Mouse (Mus musculus) CD8-positive naive resting alpha-beta T cell, adult 2 months (primary cell): ENCODE measurements around the gene Gamt.

Source experiments
- DNase-seq, 2 experiments: peaks; one replicate each; pipeline ENCODE4 v3.0.0; 2022; ENCODE audit warnings: low read depth in 2 of 2, low spot score in 2 of 2

Gamt gene

DNA sequence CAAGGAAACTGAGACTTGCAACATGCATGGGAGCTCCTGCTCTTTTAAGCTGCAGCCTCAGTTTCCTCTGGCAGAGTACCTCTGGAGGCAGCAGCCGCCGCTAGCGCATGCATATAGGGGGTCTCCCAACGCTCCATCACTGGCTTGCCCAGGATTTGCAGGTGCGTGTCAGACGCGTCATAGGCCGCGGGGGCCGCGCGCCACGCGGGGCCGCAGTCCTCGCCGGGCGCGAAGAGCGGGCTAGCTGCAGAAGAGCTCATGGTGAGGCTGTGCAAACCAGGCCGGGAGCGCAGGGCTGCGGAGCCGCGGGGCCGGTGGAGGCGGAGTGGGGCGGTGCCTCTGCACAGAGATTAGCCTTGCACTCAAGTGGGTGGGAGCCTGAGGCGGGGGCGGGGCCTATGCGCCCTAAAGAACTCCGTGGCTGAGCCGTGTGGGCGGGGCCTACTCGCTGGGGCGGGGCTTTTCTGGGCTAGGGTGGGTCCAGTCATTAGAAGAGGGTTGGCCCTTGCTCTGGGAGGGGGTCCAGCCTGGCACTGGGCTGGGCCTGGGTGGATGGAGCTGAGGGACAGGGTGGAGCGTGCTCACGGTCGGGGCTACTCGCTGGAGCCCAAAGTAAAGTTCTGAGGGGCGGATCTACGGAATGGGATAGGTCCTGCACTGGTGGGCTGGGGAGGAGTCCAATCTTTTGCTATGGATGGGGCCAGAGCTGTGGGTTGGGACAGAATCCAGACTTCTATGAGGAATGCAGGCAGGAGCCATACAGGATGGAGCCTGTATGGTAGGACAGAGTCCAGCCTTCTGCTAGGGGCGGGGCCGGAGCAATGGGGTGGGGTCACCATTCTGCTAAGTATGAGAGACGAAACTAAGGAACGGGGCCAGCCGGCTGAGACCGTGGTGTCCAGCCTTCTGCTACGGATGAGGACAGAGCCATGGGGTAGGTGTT, at the start of gene Gamt, which contains the start of gene Dazap1:
TSS of gene Gamt (minus strand) at position 371 of the 943 bp plus-strand sequence.
TSS of gene Dazap1 (plus strand) at position 845 of the 943 bp plus-strand sequence.
- DNase-seq = peak; percentile 61 to 77

- DNase-seq = peak in 1 of 2 experiments; percentile 40
Measured at GRCm38 (mm10) chr10:80304862-80305261, 44.0 kb upstream of the Gamt start.

DNA sequence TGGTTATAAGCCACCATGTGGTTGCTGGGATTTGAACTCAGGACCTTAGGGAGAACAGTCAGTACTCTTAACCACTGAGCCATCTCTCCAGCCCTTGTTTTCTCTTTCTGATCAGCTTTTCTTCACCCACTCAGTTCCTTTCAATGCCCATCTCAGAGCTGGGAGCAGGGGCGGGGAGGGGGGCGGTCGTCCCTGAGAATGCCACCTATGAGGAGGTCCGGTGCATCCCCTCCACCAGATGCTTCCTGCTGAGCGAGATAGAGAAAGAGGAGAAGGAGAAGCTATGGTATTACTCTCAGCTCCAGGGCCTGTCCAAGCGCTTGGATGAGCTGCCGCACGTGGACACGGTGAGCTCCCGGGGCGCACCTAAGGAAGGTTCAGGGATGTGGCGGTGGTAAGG, 43.6 kb upstream of the Gamt start:
- DNase-seq = no peak

DNA sequence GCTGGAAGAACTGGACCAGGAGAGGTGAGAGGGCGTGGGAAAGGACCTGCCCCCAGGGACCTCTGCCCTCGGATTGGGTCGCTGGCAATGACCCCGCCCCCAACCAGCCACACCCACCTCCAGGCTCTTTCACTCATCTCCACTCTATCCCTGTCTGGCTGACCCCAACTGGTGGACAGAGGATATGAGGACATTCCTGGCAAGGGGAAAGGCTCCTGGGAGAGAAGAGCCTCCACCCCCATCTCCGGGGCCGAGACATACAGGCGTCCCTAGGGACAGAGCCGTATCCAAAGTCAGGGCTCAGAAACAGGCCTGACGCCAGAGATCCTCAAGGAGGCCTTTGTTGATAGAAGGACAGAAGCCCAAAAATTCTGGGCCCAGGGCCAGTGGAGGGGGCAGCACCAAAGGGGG, 41.7 kb upstream of the Gamt start:
- no peak for DNase-seq

DNA sequence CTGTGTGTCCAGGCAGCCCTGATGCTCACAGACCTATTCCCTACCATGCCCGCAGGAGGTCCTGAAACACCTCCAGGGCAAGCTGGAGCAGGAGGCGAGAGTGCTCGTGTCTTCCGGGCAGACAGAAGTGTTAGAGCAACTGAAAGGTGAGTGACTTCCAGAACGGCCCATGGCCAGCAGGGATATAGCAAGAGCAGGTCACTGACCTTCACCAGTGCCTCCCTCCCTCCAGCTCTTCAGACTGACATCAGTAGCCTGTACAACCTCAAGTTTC, 41.2 kb upstream of the Gamt start:
- no peak for DNase-seq

GRCm38 (mm10) chr10:80301256-80302081, 40.7 kb upstream of the Gamt start:
- DNase-seq = no peak

- DNase-seq = no peak
Measured at GRCm38 (mm10) chr10:80300672-80301181, 39.9 kb upstream of the Gamt start.

GRCm38 (mm10) chr10:80299824-80300223, 39.0 kb upstream of the Gamt start:
- DNase-seq = no peak

GRCm38 (mm10) chr10:80299301-80299700, 38.5 kb upstream of the Gamt start:
- DNase-seq = no peak

GRCm38 (mm10) chr10:80298571-80299281, 37.9 kb upstream of the Gamt start:
- DNase-seq = no peak

DNA sequence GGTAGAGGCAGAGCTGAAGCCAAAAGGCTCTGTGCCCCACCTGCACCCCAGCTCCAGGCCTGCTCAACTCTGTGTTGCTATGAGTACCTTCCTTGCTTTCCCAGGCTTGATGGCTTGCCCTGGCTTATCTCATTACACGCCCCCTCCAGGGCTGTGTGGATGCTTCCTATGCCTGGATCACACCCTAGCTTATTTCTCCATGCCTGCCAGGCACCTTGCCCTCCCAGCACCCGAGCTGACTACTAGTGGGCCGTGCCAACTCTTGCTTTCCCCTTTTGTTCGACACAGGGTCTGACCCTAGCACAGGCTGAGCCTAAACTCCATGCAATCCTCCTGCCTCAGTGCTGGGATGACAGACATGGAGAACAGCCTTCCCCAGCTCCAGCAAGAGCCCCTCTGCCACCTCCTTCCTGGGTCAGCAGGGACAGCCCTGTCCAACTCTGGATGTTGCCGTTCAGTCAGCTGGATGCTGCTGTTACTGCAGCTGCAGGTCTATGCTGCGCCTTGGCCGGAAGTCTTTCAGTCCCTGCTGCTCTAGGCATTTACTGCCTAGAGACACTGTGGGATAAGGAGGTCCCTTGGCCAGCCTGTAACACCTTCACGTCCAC, 36.8 kb upstream of the Gamt start:
- DNase-seq = no peak

GRCm38 (mm10) chr10:80296824-80297223, 36.0 kb upstream of the Gamt start:
- no peak for DNase-seq

DNA sequence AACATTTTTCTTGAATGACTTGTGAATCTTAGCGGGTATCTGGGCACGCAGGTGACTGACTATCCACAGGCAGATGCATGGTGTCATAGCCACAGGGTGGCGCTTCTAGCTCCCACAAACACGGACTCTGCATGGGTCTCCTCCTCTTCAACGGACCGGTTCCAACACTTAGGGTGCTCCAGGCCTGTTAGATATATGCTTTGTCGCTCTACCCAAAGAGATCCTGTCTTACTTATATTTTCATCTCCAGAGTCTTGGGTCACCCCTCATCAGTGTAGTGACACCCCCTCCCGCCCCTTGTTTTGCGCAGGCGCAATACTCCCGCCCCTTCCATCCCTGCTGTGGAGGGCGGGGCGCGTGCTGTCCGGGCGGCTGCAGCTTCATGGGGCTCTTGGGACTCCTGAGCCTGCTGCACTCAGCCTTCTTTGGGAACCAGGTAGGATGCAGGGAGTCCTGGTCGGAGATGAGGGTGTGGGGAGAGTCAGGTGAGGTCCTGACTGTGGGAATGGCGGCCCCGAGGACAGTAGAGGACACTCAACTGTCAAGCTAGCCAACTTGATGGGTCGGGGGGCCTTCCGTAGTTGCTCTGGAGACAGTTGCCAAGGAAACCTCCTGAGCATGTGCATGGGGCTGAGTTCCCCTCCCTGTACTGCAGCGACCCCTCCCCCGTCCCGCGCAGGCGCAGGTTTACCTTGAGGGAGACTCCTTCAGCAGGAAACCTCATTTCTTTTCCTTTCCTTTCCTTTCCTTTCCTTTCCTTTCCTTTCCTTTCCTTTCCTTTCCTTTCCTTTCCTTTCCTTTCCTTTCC, 35.0 kb upstream of the Gamt start, which contains the start of gene Apc2:
TSS of gene Apc2 (plus strand) at position 360 of the 808 bp plus-strand sequence.
- peak; percentile 65 to 70 for DNase-seq

DNA sequence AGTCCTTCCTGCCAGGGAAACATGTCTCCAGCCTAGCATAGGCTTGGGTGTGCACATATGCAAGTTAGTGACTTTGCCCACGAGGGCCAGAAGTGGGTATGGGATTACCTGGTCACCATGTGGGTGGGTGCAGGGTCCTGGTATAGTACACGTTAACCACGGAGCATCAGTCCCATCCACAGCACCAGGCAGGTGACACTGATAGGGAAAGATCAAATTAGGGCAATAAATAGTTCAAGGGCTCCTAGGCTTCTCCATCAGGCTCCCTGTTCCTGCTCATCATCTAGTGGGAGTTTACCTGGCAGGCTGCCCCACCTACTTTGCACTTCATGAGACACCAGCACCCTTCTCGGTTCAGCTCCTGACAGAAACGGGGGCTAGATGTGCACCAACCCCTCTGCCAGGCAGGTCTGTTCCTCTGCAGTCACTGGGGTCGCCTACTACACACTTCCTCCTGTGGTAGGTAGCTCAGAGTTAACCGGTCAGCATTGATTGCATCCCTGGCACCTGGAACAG, 34.0 kb upstream of the Gamt start:
- DNase-seq = no peak

- no peak for DNase-seq
Measured at GRCm38 (mm10) chr10:80294311-80294710, 33.5 kb upstream of the Gamt start.

DNA sequence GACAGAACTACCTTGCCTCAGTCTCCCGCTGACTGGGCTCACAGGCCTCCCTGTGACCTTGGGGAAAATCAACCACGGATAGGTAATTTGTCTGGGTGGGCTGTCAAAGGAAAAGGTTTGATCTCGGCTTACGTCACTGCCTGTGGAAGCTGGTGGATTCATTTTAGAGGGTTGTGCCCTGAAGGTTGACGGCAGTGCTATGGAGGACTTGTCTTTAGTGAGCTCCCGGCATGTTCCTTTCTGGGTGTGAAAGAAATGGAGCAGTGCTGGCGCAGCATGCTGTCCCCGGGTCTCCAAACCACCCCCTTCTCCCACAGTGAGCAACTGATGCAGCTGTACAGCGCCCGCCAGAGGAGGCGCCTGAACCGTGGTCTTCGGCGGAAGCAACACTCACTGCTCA, 32.5 kb upstream of the Gamt start:
- peak in 1 of 2 experiments; percentile 14 for DNase-seq

DNA sequence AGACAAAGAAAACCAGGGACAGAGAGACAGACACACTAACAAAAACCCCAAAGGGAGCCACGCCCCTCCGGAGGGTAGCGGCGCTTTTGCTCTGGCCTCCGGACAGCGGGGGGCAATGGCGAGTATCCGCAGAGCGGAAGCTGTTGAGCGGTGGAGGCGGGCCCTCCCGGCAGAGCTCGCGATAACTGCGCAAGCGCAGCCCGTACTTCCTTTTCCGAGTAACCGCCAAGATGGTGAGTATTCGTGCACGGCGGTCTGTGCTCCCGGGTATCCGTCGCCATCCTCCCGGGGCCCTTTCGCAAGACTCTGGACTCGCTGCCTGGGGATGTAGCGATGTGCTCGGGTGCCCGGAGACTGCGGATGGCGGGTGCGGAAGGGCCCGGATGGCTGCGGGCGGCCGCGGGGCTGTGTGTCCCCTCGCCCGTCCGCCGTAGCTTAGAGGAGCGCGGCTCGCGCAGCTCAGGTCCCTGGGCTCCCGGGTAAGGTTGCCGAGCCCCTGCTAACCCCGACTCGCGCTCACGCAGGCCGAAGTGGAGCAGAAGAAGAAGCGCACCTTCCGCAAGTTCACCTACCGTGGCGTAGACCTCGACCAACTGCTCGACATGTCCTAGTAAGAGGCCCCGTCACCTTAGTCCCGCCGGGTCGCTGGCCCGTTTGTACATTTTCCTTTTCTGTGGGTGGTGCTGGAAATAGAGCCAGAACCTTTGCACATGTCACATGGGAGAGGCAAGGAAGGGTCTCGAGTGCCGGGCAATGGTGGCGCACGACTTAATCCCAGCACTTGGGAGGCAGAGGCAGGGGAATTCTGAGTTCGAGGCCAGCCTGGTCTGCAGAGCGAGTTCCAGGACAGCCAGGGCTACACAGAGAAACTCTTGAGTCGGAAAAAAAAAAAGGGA, 31.7 kb upstream of the Gamt start, which contains the start of gene Rps15:
TSS of gene Rps15 (plus strand) at position 203 of the 896 bp plus-strand sequence.
- DNase-seq = peak; percentile 89 to 93

- no peak for DNase-seq
Measured at GRCm38 (mm10) chr10:80288657-80289056, 27.8 kb upstream of the Gamt start.
